Mouse (Mus musculus): ENCODE data around the gene Pip4k2a. TPM values are rescaled to one million over a fixed set of nuclear protein-coding genes. Genes with fewer than 3 reads are reported as not detected.
"Not testable (repeated sequence)": the region's sequence is repeated elsewhere in the genome, so short reads cannot be mapped to it uniquely, and the experiment has no call there.

Pip4k2a gene
- total RNA-seq, 2 experiments from 2014 or later = 63.0 to 81.5 TPM

GRCm38 (mm10) chr2:18910209-18910608 is 87.7 kb downstream of the Pip4k2a start:
- ATAC-seq (replicated peaks; ENCODE audit: low FRiP score, poor library complexity, severe bottlenecking) = no peak

GRCm38 (mm10) chr2:18909713-18910112 is 88.2 kb downstream of the Pip4k2a start:
- ATAC-seq (replicated peaks; ENCODE audit: low FRiP score, poor library complexity, severe bottlenecking) = no peak

DNA sequence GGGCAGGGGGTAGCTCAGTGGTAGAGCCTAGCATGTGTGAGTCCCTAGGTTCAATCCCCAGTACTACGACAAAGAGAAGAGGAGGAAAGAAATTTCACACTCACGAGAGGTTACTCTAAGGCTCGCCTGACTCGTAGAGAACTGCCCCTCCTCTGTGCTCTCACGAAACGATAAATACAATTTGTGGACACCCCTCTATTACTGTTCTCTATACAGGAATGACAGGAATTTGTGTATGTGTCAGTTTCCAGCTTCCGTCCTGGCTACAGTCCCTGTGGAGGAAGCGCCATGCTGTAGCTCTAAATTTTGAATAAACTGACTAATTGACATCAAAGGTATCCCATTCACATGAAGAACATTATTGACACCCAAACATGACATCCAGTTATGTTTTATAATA is 90.7 kb downstream of the Pip4k2a start:
- ATAC-seq (replicated peaks; ENCODE audit: low FRiP score, poor library complexity, severe bottlenecking) = no peak

- no peak for ATAC-seq (replicated peaks; ENCODE audit: low FRiP score, poor library complexity, severe bottlenecking)
These were observed 91.4 kb downstream of the Pip4k2a start for GRCm38 (mm10) chr2:18906421-18907084.

DNA sequence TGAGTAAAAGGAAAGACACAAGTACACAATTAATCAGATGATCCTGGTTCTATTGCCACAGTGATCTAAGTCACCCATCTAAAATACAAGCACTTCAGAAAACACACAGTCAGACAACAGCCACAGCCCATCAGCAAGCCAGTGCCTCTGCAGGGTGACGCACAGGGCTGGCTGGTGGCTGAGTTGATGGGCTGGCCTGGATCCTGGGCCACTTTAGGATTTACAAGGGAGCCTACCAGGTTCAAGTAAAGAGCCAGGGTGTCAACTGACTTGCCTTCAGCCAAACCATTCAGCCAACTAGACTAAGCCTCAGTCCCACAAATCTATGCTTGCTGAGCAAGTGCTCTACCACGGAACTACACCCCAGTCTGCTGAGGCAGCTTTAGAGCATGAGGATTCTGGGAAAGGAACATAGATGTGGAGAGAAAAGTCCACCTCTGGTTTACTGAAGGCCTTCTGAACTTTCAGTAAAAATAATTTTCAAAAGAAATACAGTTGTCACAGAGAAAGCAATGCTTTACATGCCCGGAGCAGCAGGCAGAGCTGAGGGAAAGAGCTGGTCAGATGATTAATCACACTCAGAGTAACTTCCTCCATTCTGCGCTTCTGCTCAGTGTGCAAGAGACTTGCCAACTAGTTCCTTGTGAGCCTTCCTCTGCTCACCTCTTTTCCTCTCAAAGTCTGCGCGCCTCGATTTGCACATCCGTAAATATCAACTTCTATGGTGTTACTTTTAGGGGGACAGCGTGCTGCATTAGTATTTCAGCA is 94.4 kb downstream of the Pip4k2a start:
- ATAC-seq (replicated peaks; ENCODE audit: low FRiP score, poor library complexity, severe bottlenecking) = no peak

GRCm38 (mm10) chr2:18901133-18901532 is 96.8 kb downstream of the Pip4k2a start:
- ATAC-seq (replicated peaks; ENCODE audit: low FRiP score, poor library complexity, severe bottlenecking) = no peak

DNA sequence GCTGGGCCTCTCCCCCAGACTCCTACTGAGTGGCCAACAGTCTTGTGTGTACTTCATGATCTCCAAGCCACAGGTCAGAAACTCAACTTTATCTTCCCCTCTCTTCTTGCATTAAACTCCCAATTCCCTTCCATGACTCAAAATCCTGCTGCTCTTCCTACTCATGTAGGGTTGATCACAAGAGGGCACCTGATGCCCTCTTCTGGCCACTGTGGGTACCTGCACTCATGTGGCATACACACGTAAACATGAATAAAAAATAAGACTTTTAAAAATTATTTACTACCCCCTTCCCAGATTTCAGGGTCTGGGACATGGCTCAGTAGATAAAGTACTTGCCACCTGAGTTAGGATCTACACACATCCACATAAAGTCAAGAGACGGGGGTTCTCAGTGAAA is 97.3 kb downstream of the Pip4k2a start:
- ATAC-seq (replicated peaks; ENCODE audit: low FRiP score, poor library complexity, severe bottlenecking) = no peak

GRCm38 (mm10) chr2:18897742-18898256 is 100.1 kb downstream of the Pip4k2a start:
- ATAC-seq (replicated peaks; ENCODE audit: low FRiP score, poor library complexity, severe bottlenecking) = no peak

DNA sequence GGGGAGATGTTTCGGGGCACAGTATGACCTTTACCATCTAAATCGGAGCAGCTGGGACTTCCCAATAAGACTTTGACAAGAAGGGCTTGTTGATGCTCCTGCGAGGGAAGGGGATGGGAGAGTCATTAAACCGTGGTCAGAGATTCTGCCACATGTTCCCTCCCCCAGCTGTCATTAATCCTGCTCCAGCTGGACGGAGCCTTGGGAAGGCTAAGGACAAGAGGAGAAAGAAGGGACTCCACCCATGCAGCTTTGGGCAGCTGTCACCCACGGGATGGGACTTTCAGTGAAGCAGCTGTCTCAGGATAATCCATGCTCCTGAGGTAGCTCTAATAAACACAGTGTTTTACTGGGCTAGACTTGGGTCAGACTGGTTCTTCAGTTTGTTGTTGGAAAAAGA is 101.9 kb downstream of the Pip4k2a start:
- ATAC-seq (replicated peaks; ENCODE audit: low FRiP score, poor library complexity, severe bottlenecking) = no peak

- not testable (repeated sequence) for ATAC-seq (replicated peaks; ENCODE audit: low FRiP score, poor library complexity, severe bottlenecking)
These were observed 104.6 kb downstream of the Pip4k2a start for GRCm38 (mm10) chr2:18893336-18893735.

DNA sequence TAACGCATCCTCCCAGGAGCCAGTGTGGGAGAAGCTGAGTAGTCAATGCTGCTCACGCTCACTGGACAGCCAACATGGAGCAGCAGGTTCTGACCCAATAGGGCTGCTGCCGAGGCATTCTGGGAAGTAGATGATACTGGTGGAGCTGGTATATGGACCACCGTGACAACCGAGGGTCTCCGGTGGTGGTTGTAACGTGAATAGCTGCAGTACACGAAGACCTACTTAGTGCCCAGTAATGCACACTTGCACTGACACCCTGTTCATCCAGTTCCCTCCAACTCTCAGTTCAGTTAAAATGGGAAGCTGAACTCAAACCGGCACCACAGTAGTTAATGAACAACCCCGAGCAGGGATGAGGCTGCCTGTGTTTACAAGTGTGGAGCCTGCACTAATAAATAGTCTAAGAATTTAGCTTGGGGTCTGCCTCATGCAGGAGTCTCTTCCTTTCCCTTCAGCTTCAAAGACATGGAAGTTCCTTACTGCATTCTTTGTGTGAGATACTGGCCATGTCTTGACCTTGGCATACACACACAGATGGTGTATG is 105.9 kb downstream of the Pip4k2a start:
- ATAC-seq (replicated peaks; ENCODE audit: low FRiP score, poor library complexity, severe bottlenecking) = no peak

GRCm38 (mm10) chr2:18890227-18891001 is 107.5 kb downstream of the Pip4k2a start:
- ATAC-seq (replicated peaks; ENCODE audit: low FRiP score, poor library complexity, severe bottlenecking) = no peak

GRCm38 (mm10) chr2:18884277-18884676 is 113.6 kb downstream of the Pip4k2a start:
- ATAC-seq (replicated peaks; ENCODE audit: low FRiP score, poor library complexity, severe bottlenecking) = peak; percentile 72

DNA sequence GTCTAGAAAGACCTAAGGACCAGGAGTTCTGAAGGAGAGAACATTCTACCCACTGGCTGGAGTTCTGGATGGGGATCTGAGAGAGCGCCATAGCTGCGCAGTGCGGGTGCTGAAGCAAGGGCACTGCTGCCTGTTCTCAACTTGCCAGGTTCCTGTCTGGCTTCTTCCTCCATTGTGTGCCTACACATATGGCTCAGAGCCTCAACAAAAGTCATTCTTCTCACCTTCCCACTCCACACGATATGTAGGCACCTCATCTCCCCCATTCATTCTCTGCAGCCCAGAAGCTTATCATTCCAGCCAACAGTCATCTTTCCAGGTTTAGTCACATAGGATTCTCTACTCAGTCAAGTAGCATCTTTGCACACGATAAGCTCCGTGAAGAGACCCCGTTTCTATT is 123.3 kb downstream of the Pip4k2a start:
- no peak for ATAC-seq (replicated peaks; ENCODE audit: low FRiP score, poor library complexity, severe bottlenecking)

DNA sequence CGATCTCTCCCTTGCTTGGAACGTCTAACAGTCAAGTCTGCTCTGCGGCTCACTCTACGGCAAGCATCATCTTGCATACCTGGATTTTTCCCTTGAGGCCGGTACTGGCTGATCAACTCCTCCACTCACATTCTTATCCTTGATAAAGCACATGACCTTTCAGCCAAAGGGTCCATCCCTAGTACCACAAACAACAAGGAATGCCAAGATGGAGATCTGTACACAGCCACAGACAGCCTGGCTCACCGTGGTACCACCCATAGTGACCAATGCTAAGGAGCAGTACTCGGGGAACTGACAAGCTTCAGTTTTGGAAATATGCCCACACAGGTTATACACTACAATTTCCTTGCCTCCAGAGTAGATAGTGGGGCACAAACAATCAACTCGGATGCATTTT is 123.9 kb downstream of the Pip4k2a start:
- no peak for ATAC-seq (replicated peaks; ENCODE audit: low FRiP score, poor library complexity, severe bottlenecking)

DNA sequence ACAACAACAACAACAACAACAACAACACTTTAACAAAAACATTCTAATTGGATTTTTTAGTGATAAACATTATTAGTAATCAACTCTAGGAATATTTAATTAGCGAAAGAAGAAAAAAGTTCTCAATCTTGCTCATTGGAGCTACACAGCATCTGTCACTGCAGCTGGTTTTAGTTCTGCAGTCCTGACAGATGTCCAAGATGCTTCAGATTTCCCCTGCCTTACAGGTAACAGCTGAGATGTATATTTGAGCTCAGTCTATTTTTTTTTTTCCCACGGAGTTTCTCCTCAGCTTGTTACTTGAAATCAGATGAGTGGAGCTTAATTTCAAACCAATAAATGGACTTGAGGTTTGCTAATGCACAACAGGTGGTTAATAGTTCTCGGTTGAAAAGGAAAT is 124.5 kb downstream of the Pip4k2a start:
- no peak for ATAC-seq (replicated peaks; ENCODE audit: low FRiP score, poor library complexity, severe bottlenecking)

DNA sequence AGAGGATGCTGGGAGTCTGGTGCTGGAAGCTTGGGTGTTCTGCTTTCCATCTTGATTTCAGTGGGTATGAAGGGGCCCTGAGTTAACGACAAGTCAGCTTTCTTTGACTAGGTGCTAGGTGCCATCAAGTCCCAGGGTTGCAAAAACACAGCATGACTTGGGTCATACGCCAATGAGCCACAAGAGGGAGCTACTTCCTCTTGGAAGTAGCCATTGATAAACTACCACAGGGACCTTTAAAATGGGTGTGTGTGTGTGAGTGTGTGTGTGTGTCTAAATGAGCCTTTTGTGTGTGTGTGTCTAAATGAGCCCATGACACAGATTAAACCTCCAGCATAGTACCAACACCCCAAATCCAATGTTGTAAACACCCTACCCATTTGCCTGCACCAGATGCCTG is 125.1 kb downstream of the Pip4k2a start:
- peak; percentile 79 for ATAC-seq (replicated peaks; ENCODE audit: low FRiP score, poor library complexity, severe bottlenecking)

DNA sequence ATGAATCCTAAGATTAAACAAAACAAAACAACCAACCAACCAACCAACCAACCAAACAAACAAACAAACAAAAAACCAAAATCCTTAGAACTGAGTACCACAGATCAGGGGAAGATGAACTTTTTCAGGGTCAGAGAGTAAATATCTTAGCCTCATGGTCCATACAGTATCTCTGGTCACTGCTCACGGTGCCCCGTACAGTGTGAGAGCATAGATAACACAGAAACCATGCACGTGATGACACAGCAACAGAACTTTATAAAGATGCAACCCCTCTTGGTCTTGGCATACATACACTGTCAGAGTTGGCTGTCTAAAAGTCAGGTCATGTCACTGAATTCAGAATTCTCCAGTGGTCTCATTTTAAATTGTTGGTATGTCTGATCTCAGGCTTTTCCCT is 126.8 kb downstream of the Pip4k2a start:
- peak; percentile 88 for ATAC-seq (replicated peaks; ENCODE audit: low FRiP score, poor library complexity, severe bottlenecking)

DNA sequence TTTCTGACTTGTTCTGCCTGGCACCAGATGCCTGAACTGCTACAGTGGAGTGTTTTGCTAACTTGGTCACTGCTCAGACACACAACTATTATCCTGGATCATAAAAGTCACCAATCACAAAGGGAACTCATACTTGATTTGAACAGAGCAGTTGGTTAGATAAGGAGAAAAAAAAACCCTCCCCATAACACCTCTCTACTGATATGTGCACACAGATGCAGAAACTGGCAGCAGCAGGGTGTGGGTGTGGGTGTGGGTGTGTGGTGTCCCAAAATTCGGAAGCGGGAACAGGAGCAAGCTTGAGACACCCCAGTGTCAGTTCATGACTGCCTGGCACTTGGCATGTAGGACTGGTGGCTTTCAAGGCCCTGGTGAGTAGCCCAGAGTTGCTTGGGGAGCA is 130.9 kb downstream of the Pip4k2a start:
- no peak for ATAC-seq (replicated peaks; ENCODE audit: low FRiP score, poor library complexity, severe bottlenecking)

DNA sequence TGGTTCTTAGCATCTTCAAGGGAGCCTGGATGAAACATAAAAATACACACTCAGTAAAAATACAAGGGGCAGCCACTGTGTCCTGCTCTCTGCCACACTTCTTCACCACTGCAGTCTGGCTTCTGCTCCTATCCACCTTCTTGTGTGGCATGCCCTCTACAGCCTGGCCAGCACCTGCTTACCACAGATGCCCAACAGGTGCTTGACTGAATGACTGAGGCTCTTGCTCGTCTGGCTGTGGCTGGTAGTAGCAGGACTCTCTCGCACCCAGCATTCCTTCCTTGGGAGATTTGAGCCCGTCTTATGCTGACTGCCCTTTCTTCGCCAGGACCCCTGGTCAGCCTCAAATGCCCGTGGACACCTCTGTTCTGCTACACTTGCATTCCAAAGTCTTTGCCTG is 133.2 kb downstream of the Pip4k2a start:
- ATAC-seq (replicated peaks; ENCODE audit: low FRiP score, poor library complexity, severe bottlenecking) = no peak

Measured in erythroblast, adult 5-6 weeks (primary cell).